Mouse (Mus musculus) myocyte (in vitro differentiated cells): ENCODE measurements at regions not wholly inside any gene's neighbourhood (a gene's known extent, or its start where the extent isn't known, plus 50 kb on each side); places are given as distances from the start of the nearest gene placed in this dataset.
"Not testable (repeated sequence)": the region's sequence is repeated elsewhere in the genome, so short reads cannot be mapped to it uniquely, and the experiment has no call there.

Source experiments
- H3K27me3 ChIP-seq: one replicate; pipeline ENCODE4 v1.6.1; 2011; ENCODE audit not compliant: control insufficient read depth, insufficient read depth, insufficient read length
- H3K36me3 ChIP-seq: one replicate; pipeline ENCODE4 v1.6.1; 2011; ENCODE audit not compliant: control insufficient read depth, insufficient read depth
- H3K4me2 ChIP-seq: one replicate; pipeline ENCODE4 v1.6.1; 2011; ENCODE audit warnings: low read depth, control low read depth
- H3K4me3 ChIP-seq: one replicate; pipeline ENCODE4 v1.5.1; 2011; ENCODE audit warnings: mild to moderate bottlenecking, control low read depth, moderate library complexity
- H3K79me2 ChIP-seq: one replicate; pipeline ENCODE4 v1.6.1; 2011; ENCODE audit not compliant: control insufficient read depth, insufficient read depth
- H3ac ChIP-seq: one replicate; pipeline ENCODE4 v1.6.1; 2011; ENCODE audit not compliant: control insufficient read depth, insufficient read length
- CEBPB ChIP-seq: IDR thresholded peaks from 2 replicates; pipeline ENCODE4 v1.6.1; 2011; ENCODE audit warnings: mild to moderate bottlenecking, moderate library complexity; ENCODE audit not compliant: poor library complexity, insufficient read depth, severe bottlenecking
- E2F4 ChIP-seq: IDR thresholded peaks from one replicate; pipeline ENCODE4 v1.6.1; 2011; ENCODE audit warnings: mild to moderate bottlenecking, control low read depth, moderate library complexity; ENCODE audit not compliant: insufficient read depth
- MAX ChIP-seq: IDR thresholded peaks from one replicate; pipeline ENCODE4 v1.6.1; 2011; ENCODE audit warnings: low read depth, mild to moderate bottlenecking, control low read depth
- MYOD1 ChIP-seq, 3 experiments: IDR thresholded peaks; one replicate each; pipeline ENCODE4 v1.6.1; 2011; ENCODE audit warnings: control low read depth in 2 of 3, low read depth in 2 of 3, mild to moderate bottlenecking in 2 of 3, moderate library complexity in 1 of 3; ENCODE audit not compliant: insufficient read length in 2 of 3, control insufficient read depth in 1 of 3
- MYOG ChIP-seq, 3 experiments: IDR thresholded peaks; one replicate each; pipeline ENCODE4 v1.6.1; 2011; ENCODE audit warnings: control low read depth in 2 of 3, low read depth in 2 of 3, mild to moderate bottlenecking in 2 of 3; ENCODE audit not compliant: insufficient read length in 2 of 3, control insufficient read depth in 1 of 3, insufficient read depth in 1 of 3
- POLR2A ChIP-seq: IDR thresholded peaks from one replicate; pipeline ENCODE4 v1.6.1; 2011; ENCODE audit warnings: low read depth, mild to moderate bottlenecking, control low read depth, moderate library complexity; ENCODE audit not compliant: insufficient read length
- POLR2AphosphoS2 ChIP-seq: IDR thresholded peaks from one replicate; pipeline ENCODE4 v1.6.1; 2011; ENCODE audit warnings: low read depth, control low read depth; ENCODE audit not compliant: insufficient read length
- REST ChIP-seq: IDR thresholded peaks from one replicate; pipeline ENCODE4 v1.6.1; 2011; ENCODE audit warnings: mild to moderate bottlenecking, control low read depth, moderate library complexity; ENCODE audit not compliant: insufficient read depth, insufficient read length
- SRF ChIP-seq: IDR thresholded peaks from one replicate; pipeline ENCODE4 v1.6.1; 2011; ENCODE audit warnings: low read depth; ENCODE audit not compliant: control insufficient read depth, insufficient read length
- TCF12 ChIP-seq: IDR thresholded peaks from one replicate; pipeline ENCODE4 v1.6.1; 2011; ENCODE audit warnings: mild to moderate bottlenecking, control low read depth; ENCODE audit not compliant: poor library complexity, insufficient read depth, severe bottlenecking
- TCF3 ChIP-seq: IDR thresholded peaks from one replicate; pipeline ENCODE4 v1.6.1; 2011; ENCODE audit warnings: low read depth, control low read depth; ENCODE audit not compliant: insufficient read length
- USF1 ChIP-seq: IDR thresholded peaks from one replicate; pipeline ENCODE4 v1.6.1; 2011; ENCODE audit warnings: low read depth, mild to moderate bottlenecking, control low read depth, moderate library complexity

GRCm38 (mm10) chr3:9082061-9082460 is 527.8 kb downstream of the Zfp704 start:
- no peak for TF ChIP-seq REST
- no peak for TF ChIP-seq MYOG (IDR thresholded peaks at IDR 0.05; ENCODE audit: control insufficient read depth in 1 of 3, insufficient read depth in 1 of 3, insufficient read length in 2 of 3, low read depth in 2 of 3)
- no peak for TF ChIP-seq CEBPB
- no peak for TF ChIP-seq MAX
- no peak for TF ChIP-seq TCF3
- no peak for TF ChIP-seq SRF
- no peak for TF ChIP-seq E2F4
- H3K27me3 ChIP-seq, result peaks cover 3% of the 10 kb centered on the region
- no peak overlapping the region for H3ac ChIP-seq
- no peak overlapping the region for H3K4me3 ChIP-seq
- H3K4me2 ChIP-seq, result no peak overlapping the region
- H3K36me3 ChIP-seq, result no peaks in the 10 kb centered on the region
- no peaks in the 10 kb centered on the region for H3K79me2 ChIP-seq

- H3ac ChIP-seq, result no peak overlapping the region
Observed at GRCm38 (mm10) chr3:9078201-9078600, 531.7 kb downstream of the Zfp704 start.

GRCm38 (mm10) chr3:9076696-9077095 is 533.2 kb downstream of the Zfp704 start:
- Histone ChIP-seq H3K36me3 (no peaks in the 10 kb centered on the region), H3ac (no peak overlapping the region), H3K27me3 (peaks cover 3% of the 10 kb centered on the region), H3K4me3 (no peak overlapping the region), H3K4me2 (no peak overlapping the region), H3K79me2 (no peaks in the 10 kb centered on the region)
- no peak for TF ChIP-seq TCF12
- TF ChIP-seq POLR2AphosphoS2, result no peak
- TF ChIP-seq POLR2A, result no peak
- TF ChIP-seq MYOD1 (IDR thresholded peaks at IDR 0.05; ENCODE audit: control insufficient read depth in 1 of 3, insufficient read length in 2 of 3, low read depth in 2 of 3), result no peak
- no peak for TF ChIP-seq E2F4
- TF ChIP-seq MAX, result no peak
- TF ChIP-seq CEBPB, result no peak
- TF ChIP-seq TCF3, result no peak
- TF ChIP-seq MYOG (IDR thresholded peaks at IDR 0.05; ENCODE audit: control insufficient read depth in 1 of 3, insufficient read depth in 1 of 3, insufficient read length in 2 of 3, low read depth in 2 of 3), result no peak
- no peak for TF ChIP-seq USF1
- no peak for TF ChIP-seq REST
- no peak for TF ChIP-seq SRF

More at GRCm38 (mm10) chr3:9078201-9078600, 531.7 kb downstream of the Zfp704 start:
- TF ChIP-seq MYOD1 (IDR thresholded peaks at IDR 0.05; ENCODE audit: control insufficient read depth in 1 of 3, insufficient read length in 2 of 3, low read depth in 2 of 3), result no peak
- no peak for TF ChIP-seq SRF
- TF ChIP-seq TCF12, result no peak
- TF ChIP-seq MYOG (IDR thresholded peaks at IDR 0.05; ENCODE audit: control insufficient read depth in 1 of 3, insufficient read depth in 1 of 3, insufficient read length in 2 of 3, low read depth in 2 of 3), result no peak
- no peak overlapping the region for H3K4me2 ChIP-seq
- no peaks in the 10 kb centered on the region for H3K79me2 ChIP-seq
- peaks cover 3% of the 10 kb centered on the region for H3K27me3 ChIP-seq
- H3K36me3 ChIP-seq, result no peaks in the 10 kb centered on the region
- H3K4me3 ChIP-seq, result no peak overlapping the region

- H3K4me3 ChIP-seq, H3K4me2 ChIP-seq, H3K79me2 ChIP-seq, H3ac ChIP-seq, H3K27me3 ChIP-seq, H3K36me3 ChIP-seq: not testable (repeated sequence)
Observed at GRCm38 (mm10) chr3:9072471-9072870, 537.4 kb downstream of the Zfp704 start.

- Histone ChIP-seq H3ac (no peak overlapping the region), H3K4me2 (peak overlapping the region; percentile 32), H3K79me2 (no peaks in the 10 kb centered on the region), H3K4me3 (no peak overlapping the region), H3K27me3 (no peaks in the 10 kb centered on the region), H3K36me3 (no peaks in the 10 kb centered on the region)
- TF ChIP-seq CEBPB (no peak), REST (no peak), E2F4 (no peak), SRF (no peak), MYOG (IDR thresholded peaks at IDR 0.05; ENCODE audit: control insufficient read depth in 1 of 3, insufficient read depth in 1 of 3, insufficient read length in 2 of 3, low read depth in 2 of 3) (no peak), MYOD1 (IDR thresholded peaks at IDR 0.05; ENCODE audit: control insufficient read depth in 1 of 3, insufficient read length in 2 of 3, low read depth in 2 of 3) (no peak), TCF12 (no peak), POLR2AphosphoS2 (no peak), POLR2A (no peak), USF1 (no peak), MAX (no peak)
Observed at GRCm38 (mm10) chr3:9067048-9067447, 542.8 kb downstream of the Zfp704 start.

- H3K36me3 ChIP-seq, result no peaks in the 10 kb centered on the region
- no peaks in the 10 kb centered on the region for H3K79me2 ChIP-seq
- TF ChIP-seq POLR2AphosphoS2, result no peak
- TF ChIP-seq SRF, result no peak
- no peak for TF ChIP-seq REST
- no peak for TF ChIP-seq TCF12
- no peak for TF ChIP-seq POLR2A
- no peak for TF ChIP-seq CEBPB
- TF ChIP-seq USF1, result no peak
- TF ChIP-seq E2F4, result no peak
- no peak for TF ChIP-seq MYOG (IDR thresholded peaks at IDR 0.05; ENCODE audit: control insufficient read depth in 1 of 3, insufficient read depth in 1 of 3, insufficient read length in 2 of 3, low read depth in 2 of 3)
- TF ChIP-seq TCF3, result no peak
- TF ChIP-seq MYOD1 (IDR thresholded peaks at IDR 0.05; ENCODE audit: control insufficient read depth in 1 of 3, insufficient read length in 2 of 3, low read depth in 2 of 3), result no peak
- no peak for TF ChIP-seq MAX
- H3K27me3 ChIP-seq, result no peaks in the 10 kb centered on the region
- no peak overlapping the region for H3ac ChIP-seq
- no peak overlapping the region for H3K4me2 ChIP-seq
- no peak overlapping the region for H3K4me3 ChIP-seq
Observed at GRCm38 (mm10) chr3:9066374-9066773, 543.5 kb downstream of the Zfp704 start.
